Mouse (Mus musculus): Measurements from ENCODE around the gene Olfr1317. TPM values are rescaled to one million over a fixed set of nuclear protein-coding genes. Genes with fewer than 3 reads are reported as not detected.

Olfr1317 gene
- polyA plus RNA-seq (2015; fragmentation: Nextera tagmentation; extraction: Ambion mirVana) = not detected in 2 replicates

DNA sequence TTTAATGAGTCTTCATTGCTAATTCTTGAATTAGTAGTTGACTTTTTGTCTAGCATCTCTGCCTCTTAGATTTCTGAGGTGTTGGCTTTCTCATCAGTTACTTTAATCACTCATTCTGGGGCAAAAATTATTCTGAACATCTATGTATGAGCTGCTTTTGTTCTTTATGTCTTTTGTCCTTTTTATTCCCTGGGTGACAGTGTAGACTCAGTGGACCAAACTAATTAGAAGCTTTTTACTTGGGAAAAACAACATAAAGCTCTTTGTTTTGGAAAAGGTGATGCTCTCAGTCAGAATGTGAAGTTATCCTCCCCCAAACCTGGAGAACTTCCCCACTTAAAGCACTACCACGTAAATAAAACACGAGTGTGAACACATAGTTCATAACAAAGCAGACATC lies at the start of gene Olfr1317:
TSS of gene Olfr1317 (plus strand) at position 301 of the 400 bp plus-strand sequence.
- Histone ChIP-seq H3K27ac (ENCODE audit: low read depth) (no peak within 1 kb of the TSS), H3K27me3 (ENCODE audit: insufficient read depth, low read length) (no peaks in the 10 kb centered on the region), H3K4me3 (ENCODE audit: low read depth, low read length) (no peak within 1 kb of the TSS), H3K4me2 (ENCODE audit: low read depth, low read length) (no peak within 1 kb of the TSS), H3K36me3 (replicated peaks; ENCODE audit: insufficient read depth, low read length) (no peaks in the 10 kb centered on the region), H3K9me3 (ENCODE audit: low read length) (no peaks in the 10 kb centered on the region), H3K9ac (replicated peaks) (no peak within 1 kb of the TSS), H3K4me1 (ENCODE audit: insufficient read depth) (no peaks in the 10 kb centered on the region)
- WGBS (ENCODE audit: insufficient replicate concordance) = 61% methylated on average over 2 of the region's 2 CpGs
- DNase-seq (no peak), ATAC-seq (no peak)
- TF ChIP-seq CTCF (IDR thresholded peaks at IDR 0.05; ENCODE audit: low read depth) = no peak

GRCm38 (mm10) chr2:112096681-112097080 lies 43.4 kb upstream of the Olfr1317 start, which contains the start of gene Olfr1314:
Gene Olfr1314, minus strand, starts transcription at chr2:112096781.
- no peaks in the 10 kb centered on the region for H3K36me3 ChIP-seq (replicated peaks; ENCODE audit: insufficient read depth, low read length)
- H3K9me3 ChIP-seq (ENCODE audit: low read length) = no peaks in the 10 kb centered on the region
- H3K4me2 ChIP-seq (ENCODE audit: low read depth, low read length) = no peak within 1 kb of the TSS
- ATAC-seq (no peak), DNase-seq (no peak)
- no peak within 1 kb of the TSS for H3K27ac ChIP-seq (ENCODE audit: low read depth)
- H3K4me1 ChIP-seq (ENCODE audit: insufficient read depth) = no peaks in the 10 kb centered on the region
- no peaks in the 10 kb centered on the region for H3K27me3 ChIP-seq (ENCODE audit: insufficient read depth, low read length)
- no peak within 1 kb of the TSS for H3K4me3 ChIP-seq (ENCODE audit: low read depth, low read length)
- no peak for TF ChIP-seq EP300 (IDR thresholded peaks at IDR 0.05; ENCODE audit: low read depth)
- TF ChIP-seq CTCF (IDR thresholded peaks at IDR 0.05; ENCODE audit: low read depth) = no peak
- H3K9ac ChIP-seq (replicated peaks) = no peak within 1 kb of the TSS

DNA sequence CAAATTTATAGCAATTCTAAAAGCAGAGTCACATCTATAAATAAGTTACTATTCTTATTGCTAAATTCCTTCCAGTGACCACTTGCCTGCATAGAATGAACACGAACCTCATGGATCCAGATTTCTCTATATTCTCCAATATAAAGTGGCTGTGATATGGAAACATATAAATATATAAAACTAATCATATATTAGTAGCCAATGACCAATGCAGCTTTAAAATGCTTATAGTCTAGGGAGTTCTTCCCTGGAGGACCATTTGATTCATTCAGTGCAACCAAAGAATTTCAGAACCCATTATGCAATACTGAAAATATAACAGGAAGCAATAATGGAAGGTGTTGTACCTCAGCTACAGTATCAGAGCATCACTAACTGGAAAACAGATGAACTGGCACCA lies 24.8 kb upstream of the Olfr1317 start, which contains the start of gene Olfr1315-ps1:
TSS of gene Olfr1315-ps1 (minus strand) at position 101 of the 400 bp plus-strand sequence.
- no peak within 1 kb of the TSS for H3K9ac ChIP-seq (replicated peaks)
- WGBS (ENCODE audit: insufficient replicate concordance) = 49% methylated on average over 1 of the region's 1 CpGs
- no peaks in the 10 kb centered on the region for H3K27me3 ChIP-seq (ENCODE audit: insufficient read depth, low read length)
- ATAC-seq (no peak), DNase-seq (no peak)
- no peaks in the 10 kb centered on the region for H3K4me1 ChIP-seq (ENCODE audit: insufficient read depth)
- no peak within 1 kb of the TSS for H3K27ac ChIP-seq (ENCODE audit: low read depth)
- no peaks in the 10 kb centered on the region for H3K36me3 ChIP-seq (replicated peaks; ENCODE audit: insufficient read depth, low read length)
- no peak within 1 kb of the TSS for H3K4me2 ChIP-seq (ENCODE audit: low read depth, low read length)
- no peaks in the 10 kb centered on the region for H3K9me3 ChIP-seq (ENCODE audit: low read length)
- H3K4me3 ChIP-seq (ENCODE audit: low read depth, low read length) = no peak within 1 kb of the TSS
- TF ChIP-seq EP300 (IDR thresholded peaks at IDR 0.05; ENCODE audit: low read depth) (no peak), CTCF (IDR thresholded peaks at IDR 0.05; ENCODE audit: low read depth) (no peak)

GRCm38 (mm10) chr2:112134877-112135276 lies 5.3 kb upstream of the Olfr1317 start, which contains the start of gene Olfr1316:
Gene Olfr1316, minus strand, starts transcription at chr2:112134977.
- no peak within 1 kb of the TSS for H3K4me3 ChIP-seq (ENCODE audit: low read depth, low read length)
- no peaks in the 10 kb centered on the region for H3K27me3 ChIP-seq (ENCODE audit: insufficient read depth, low read length)
- WGBS (ENCODE audit: insufficient replicate concordance) = 76% methylated on average over 2 of the region's 2 CpGs
- DNase-seq (no peak), ATAC-seq (no peak)
- no peaks in the 10 kb centered on the region for H3K4me1 ChIP-seq (ENCODE audit: insufficient read depth)
- H3K9me3 ChIP-seq (ENCODE audit: low read length) = no peaks in the 10 kb centered on the region
- no peak within 1 kb of the TSS for H3K9ac ChIP-seq (replicated peaks)
- H3K27ac ChIP-seq (ENCODE audit: low read depth) = no peak within 1 kb of the TSS
- no peaks in the 10 kb centered on the region for H3K36me3 ChIP-seq (replicated peaks; ENCODE audit: insufficient read depth, low read length)
- TF ChIP-seq EP300 (IDR thresholded peaks at IDR 0.05; ENCODE audit: low read depth) (no peak), CTCF (IDR thresholded peaks at IDR 0.05; ENCODE audit: low read depth) (no peak)
- H3K4me2 ChIP-seq (ENCODE audit: low read depth, low read length) = no peak within 1 kb of the TSS

DNA sequence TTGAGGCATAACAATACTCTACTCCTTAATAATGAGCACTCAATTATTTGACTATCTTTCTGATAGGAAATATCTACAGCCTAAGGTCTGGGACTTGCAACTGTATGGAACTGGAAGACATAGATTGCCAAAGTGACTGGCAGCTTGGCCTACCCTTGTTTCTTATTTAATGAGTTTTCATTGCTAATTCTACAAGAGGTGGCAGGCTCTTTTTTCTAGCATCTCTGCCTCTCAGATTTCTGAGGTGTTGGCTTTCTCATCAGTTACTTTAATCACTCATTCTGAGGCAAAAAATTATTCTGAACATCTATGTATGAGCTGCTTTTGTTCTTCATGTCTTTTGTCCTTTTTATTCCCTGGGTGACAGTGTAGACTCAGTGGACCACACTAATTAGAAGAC lies 13.8 kb downstream of the Olfr1317 start, which contains the start of gene Olfr1318:
TSS of gene Olfr1318 (plus strand) at position 301 of the 400 bp plus-strand sequence.
- no peaks in the 10 kb centered on the region for H3K4me1 ChIP-seq (ENCODE audit: insufficient read depth)
- H3K4me2 ChIP-seq (ENCODE audit: low read depth, low read length) = no peak within 1 kb of the TSS
- no peak within 1 kb of the TSS for H3K9ac ChIP-seq (replicated peaks)
- no peak within 1 kb of the TSS for H3K27ac ChIP-seq (ENCODE audit: low read depth)
- no peak within 1 kb of the TSS for H3K4me3 ChIP-seq (ENCODE audit: low read depth, low read length)
- TF ChIP-seq CTCF (IDR thresholded peaks at IDR 0.05; ENCODE audit: low read depth) (no peak), EP300 (IDR thresholded peaks at IDR 0.05; ENCODE audit: low read depth) (no peak)
- no peaks in the 10 kb centered on the region for H3K9me3 ChIP-seq (ENCODE audit: low read length)
- H3K27me3 ChIP-seq (ENCODE audit: insufficient read depth, low read length) = no peaks in the 10 kb centered on the region
- H3K36me3 ChIP-seq (replicated peaks; ENCODE audit: insufficient read depth, low read length) = no peaks in the 10 kb centered on the region
- ATAC-seq (no peak), DNase-seq (no peak)

Other genes starting within 250 kb of the Olfr1317 start
- gene Olfr1306, start 224.1 kb upstream of the Olfr1317 start, polyA plus RNA-seq (2015; fragmentation: Nextera tagmentation; extraction: Ambion mirVana) = not detected in 2 replicates
- not detected in 2 replicates for gene Olfr1307, start 190.9 kb upstream of the Olfr1317 start, polyA plus RNA-seq (2015; fragmentation: Nextera tagmentation; extraction: Ambion mirVana)
- gene Olfr1308, start 175.4 kb upstream of the Olfr1317 start, polyA plus RNA-seq (2015; fragmentation: Nextera tagmentation; extraction: Ambion mirVana) = not detected in 2 replicates
- gene Olfr1309, start 150.0 kb upstream of the Olfr1317 start, polyA plus RNA-seq (2015; fragmentation: Nextera tagmentation; extraction: Ambion mirVana) = not detected in 2 replicates
- gene Olfr1310, start 127.6 kb upstream of the Olfr1317 start, polyA plus RNA-seq (2015; fragmentation: Nextera tagmentation; extraction: Ambion mirVana) = not detected in 2 replicates
- not detected in 2 replicates for gene Olfr1311, start 115.9 kb upstream of the Olfr1317 start, polyA plus RNA-seq (2015; fragmentation: Nextera tagmentation; extraction: Ambion mirVana)
- not detected in 2 replicates for gene Olfr1312, start 90.1 kb upstream of the Olfr1317 start, polyA plus RNA-seq (2015; fragmentation: Nextera tagmentation; extraction: Ambion mirVana)
- gene Olfr1313, start 62.5 kb upstream of the Olfr1317 start, polyA plus RNA-seq (2015; fragmentation: Nextera tagmentation; extraction: Ambion mirVana) = not detected in 2 replicates
- not detected in 2 replicates for gene Olfr1314, start 43.5 kb upstream of the Olfr1317 start, polyA plus RNA-seq (2015; fragmentation: Nextera tagmentation; extraction: Ambion mirVana)
- gene Olfr1315-ps1, start 24.9 kb upstream of the Olfr1317 start, polyA plus RNA-seq (2015; fragmentation: Nextera tagmentation; extraction: Ambion mirVana) = not detected in 2 replicates
- not detected in 2 replicates for gene Olfr1316, start 5.4 kb upstream of the Olfr1317 start, polyA plus RNA-seq (2015; fragmentation: Nextera tagmentation; extraction: Ambion mirVana)
- gene Olfr1318, start 13.9 kb downstream of the Olfr1317 start, polyA plus RNA-seq (2015; fragmentation: Nextera tagmentation; extraction: Ambion mirVana) = not detected in 2 replicates
- 1.6 and 1.7 TPM in 2 replicates for gene Lpcat4, start 99.1 kb downstream of the Olfr1317 start, polyA plus RNA-seq (2015; fragmentation: Nextera tagmentation; extraction: Ambion mirVana)
- gene Nutm1, start 119.0 kb downstream of the Olfr1317 start, polyA plus RNA-seq (2015; fragmentation: Nextera tagmentation; extraction: Ambion mirVana) = 0.02 TPM in 1 of 2 replicates, not detected in the other
- gene Nop10, start 121.6 kb downstream of the Olfr1317 start, polyA plus RNA-seq (2015; fragmentation: Nextera tagmentation; extraction: Ambion mirVana) = 129 TPM in 2 replicates
- 3.7 and 4.1 TPM in 2 replicates for gene Slc12a6, start 125.5 kb downstream of the Olfr1317 start, polyA plus RNA-seq (2015; fragmentation: Nextera tagmentation; extraction: Ambion mirVana)
- gene Gm21985, start 126.0 kb downstream of the Olfr1317 start, polyA plus RNA-seq (2015; fragmentation: Nextera tagmentation; extraction: Ambion mirVana) = not detected in 2 replicates
- 62.9 and 63.6 TPM in 2 replicates for gene Emc4, start 227.7 kb downstream of the Olfr1317 start, polyA plus RNA-seq (2015; fragmentation: Nextera tagmentation; extraction: Ambion mirVana)
- gene Katnbl1, start 238.9 kb downstream of the Olfr1317 start, polyA plus RNA-seq (2015; fragmentation: Nextera tagmentation; extraction: Ambion mirVana) = 9.9 and 10.7 TPM in 2 replicates

Measured in liver, postnatal 0 days (tissue).